Mouse (Mus musculus): ENCODE data around the gene Rem2.

DNA sequence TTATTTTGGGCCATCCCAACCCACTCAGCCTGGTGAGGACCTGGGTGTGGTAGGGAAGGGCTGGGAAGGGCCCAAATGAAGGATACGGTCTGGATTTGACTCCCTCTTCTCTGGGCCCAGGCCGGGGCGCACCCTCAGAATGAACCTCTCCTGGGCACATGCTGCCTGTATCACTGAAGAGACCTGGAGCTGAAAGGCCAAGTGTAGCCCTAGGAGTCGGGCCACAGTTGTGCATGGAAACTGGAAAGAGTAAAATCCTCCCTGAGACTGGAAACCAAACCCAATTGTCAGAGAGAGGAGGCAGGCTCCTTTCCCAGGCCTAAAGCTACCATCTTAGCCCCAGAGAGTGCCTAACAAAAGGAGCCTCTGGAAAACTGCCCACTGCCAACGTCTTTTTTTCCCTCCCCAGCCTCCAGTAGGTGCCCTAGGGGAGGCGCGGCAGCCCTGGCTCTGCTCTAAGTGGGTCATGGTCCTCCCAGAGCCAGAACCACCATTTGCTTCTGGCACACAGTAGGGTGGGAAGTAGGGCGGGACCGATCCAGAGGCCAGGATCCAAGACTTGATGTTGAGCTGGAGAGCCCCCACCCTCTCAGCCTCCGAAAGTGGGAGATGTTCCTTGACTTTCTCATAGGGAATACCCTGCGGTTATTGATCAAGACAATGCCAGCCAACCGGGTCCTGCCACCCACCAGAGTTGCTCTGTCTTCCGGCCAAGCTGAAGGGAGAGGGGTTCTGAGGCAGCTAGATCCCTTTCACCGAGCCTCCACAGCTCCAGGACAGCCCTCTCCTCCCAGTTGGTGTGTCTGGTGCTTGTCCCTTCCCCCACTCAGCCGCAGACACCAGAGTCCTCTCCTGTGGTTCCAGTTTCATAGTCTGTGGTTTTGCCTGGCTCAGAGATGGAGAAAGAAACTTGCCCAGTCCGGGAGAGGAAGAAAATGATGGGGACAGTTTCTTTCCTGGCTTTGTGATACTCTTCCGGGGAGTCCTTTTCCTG is 42.8 kb upstream of the Rem2 start:
- TF ChIP-seq GATA1 (IDR thresholded peaks at IDR 0.05; ENCODE audit: low read length) (no peak), TAL1 (IDR thresholded peaks at IDR 0.05; ENCODE audit: low read length) (no peak)

Data from erythroblast, embryonic 14.5 days (primary cell).